Comparison of ENCODE assay signal across 17 mouse cellular contexts in genomic region chr1:62433891-62434290, GRCm38 (mm10).
"Had no signal": no experiment of that assay in that cellular context is flagged by ENCODE, and none has a peak within 500 bp of the region (broad histone marks: within the 10 kb centered on the region; RNA-seq: fewer than 3 reads in every experiment).

No protein-coding gene starts in this region.

- ATAC-seq: midbrain, embryonic 16.5 days had no signal

- H3K4me3 ChIP-seq: midbrain, embryonic 10.5 days; midbrain, embryonic 12.5 days; myocyte; neural tube, embryonic 13.5 days; neural tube, embryonic 15.5 days had no signal

- H3K9ac ChIP-seq: lung, embryonic 14.5 days; midbrain, embryonic 12.5 days; neural tube, embryonic 13.5 days; neural tube, embryonic 15.5 days had no signal

- H3K36me3 ChIP-seq: midbrain, embryonic 10.5 days; midbrain, embryonic 12.5 days; neural tube, embryonic 13.5 days; neural tube, embryonic 15.5 days had no signal

- H3K4me2 ChIP-seq: lung, embryonic 14.5 days; midbrain, embryonic 12.5 days; neural tube, embryonic 13.5 days; neural tube, embryonic 15.5 days had no signal

- H3K9me3 ChIP-seq: midbrain, embryonic 10.5 days; midbrain, embryonic 12.5 days; neural tube, embryonic 13.5 days; neural tube, embryonic 15.5 days had no signal

- H3K4me1 ChIP-seq: neural tube, embryonic 13.5 days had no signal

- DNase-seq: lung, adult 18-20 months; lung, embryonic 14.5 days; lung, postnatal 10 days; lung, postnatal 4 days; midbrain, embryonic 14.5 days; right cerebral cortex, postnatal 25 days; right cerebral cortex, postnatal 4 days; spleen, adult 18-20 months; thymus, adult 18-20 months; thymus, postnatal 14 days; thymus, postnatal 36 days had no signal

- H3K27ac ChIP-seq: midbrain, embryonic 10.5 days; midbrain, embryonic 12.5 days; neural tube, embryonic 13.5 days; neural tube, embryonic 15.5 days had no signal

- H3K27me3 ChIP-seq: midbrain, embryonic 12.5 days; neural tube, embryonic 13.5 days; neural tube, embryonic 15.5 days had no signal
